9 mouse cellular contexts compared by ENCODE assay signal in the genomic region with DNA sequence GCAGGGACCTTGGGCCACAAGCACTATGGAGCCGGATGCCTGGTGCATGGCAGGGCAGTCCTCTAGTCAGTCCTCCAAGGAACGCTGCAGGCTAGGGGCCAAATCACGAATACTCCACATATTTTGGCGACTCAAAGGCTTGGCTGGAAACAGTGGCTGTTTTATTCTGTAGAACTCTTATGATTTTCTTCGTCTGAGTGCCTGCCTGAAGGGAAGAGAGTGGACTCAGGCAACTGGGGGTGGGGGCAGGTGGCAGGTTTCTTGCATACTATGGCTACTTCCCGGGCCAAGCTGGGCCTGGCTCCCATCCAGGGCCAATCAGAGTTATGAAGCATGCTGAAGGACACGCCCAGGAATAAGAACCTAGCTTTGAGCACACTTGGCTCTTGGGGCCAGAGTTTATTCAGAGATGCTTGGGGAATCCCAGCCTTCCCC. TPM values are rescaled to one million over a fixed set of nuclear protein-coding genes. Genes with fewer than 3 reads are reported as not detected.
DNase-seq lines count a peak whose midpoint lies in the region; ATAC-seq and TF ChIP-seq lines count a peak whose summit lies in the region.
"Had no signal": no experiment of that assay in that cellular context is flagged by ENCODE, and none has a peak within 500 bp of the region (broad histone marks: within the 10 kb centered on the region; RNA-seq: fewer than 3 reads in every experiment).

No protein-coding gene starts in this region.

- no peaks in the 10 kb centered on the region for H3K9me3 ChIP-seq in CH12.LX (replicated peaks; ENCODE audit: low read length)
- H3K9me3 ChIP-seq in heart, embryonic 14.5 days (ENCODE audit: control insufficient read depth, low read length): no peaks in the 10 kb centered on the region
- no peaks in the 10 kb centered on the region for H3K9me3 ChIP-seq in limb, embryonic 14.5 days (ENCODE audit: control insufficient read depth, low read length)

- TF ChIP-seq POLR2A in CH12.LX (IDR thresholded peaks at IDR 0.05; ENCODE audit: low read depth, low read length): peak; percentile 56
- no peak for TF ChIP-seq POLR2A in limb, embryonic 14.5 days (IDR thresholded peaks at IDR 0.05; ENCODE audit: borderline replicate concordance, extremely low read depth, insufficient read depth, insufficient read length)

- H3K27ac ChIP-seq in CH12.LX (ENCODE audit: insufficient read depth, low read depth): peak overlapping the region; percentile 96
- peak overlapping the region; percentile 40 to 48 for H3K27ac ChIP-seq in heart, embryonic 14.5 days (replicated peaks in 1 of 2; ENCODE audit: control insufficient read depth in 1 of 2, insufficient read depth in 1 of 2, low read depth in 2 of 2, low read length in 2 of 2)
- peak overlapping the region; percentile 11; the same call in 1 of the 2 replicates for H3K27ac ChIP-seq in limb, embryonic 14.5 days (replicated peaks; ENCODE audit: low read depth, low read length)
- no peak overlapping the region for H3K27ac ChIP-seq in layer of hippocampus, adult 2 months
- H3K27ac ChIP-seq: liver, embryonic 14.5 days had no signal

- in situ Hi-C loops in CH12.LX (cut with MboI; ENCODE audit: low pct_ligation_motif_present, low pct_unique_long_range_greater_than_20kb, low sequenced_read_pairs): no loop called here

- no peaks in the 10 kb centered on the region for H3K27me3 ChIP-seq in CH12.LX (replicated peaks)
- H3K27me3 ChIP-seq in heart, embryonic 14.5 days (ENCODE audit: control insufficient read depth, insufficient read depth, low read length): no peaks in the 10 kb centered on the region
- H3K27me3 ChIP-seq in limb, embryonic 14.5 days (ENCODE audit: control insufficient read depth, insufficient read depth, low read length): no peaks in the 10 kb centered on the region

- TF ChIP-seq CTCF in CH12.LX (conservative IDR thresholded peaks at IDR 0.05 in 1 of 2, IDR thresholded peaks at IDR 0.05 in 1 of 2; ENCODE audit: low read depth in 2 of 2, low read length in 2 of 2): no peak
- TF ChIP-seq CTCF in layer of hippocampus, adult 2 months (conservative IDR thresholded peaks at IDR 0.05): no peak

- dilution Hi-C loops in CH12.LX (cut with MboI; ENCODE audit: extremely low pct_ligation_motif_present, extremely low pct_unique_long_range_greater_than_20kb, low sequenced_read_pairs): no loop called here

- H3K9ac ChIP-seq in CH12.LX (ENCODE audit: insufficient read depth, low read depth): peak overlapping the region; percentile 34
- no peak overlapping the region for H3K9ac ChIP-seq in heart, embryonic 14.5 days (ENCODE audit: low read length)
- H3K9ac ChIP-seq in limb, embryonic 14.5 days (ENCODE audit: low read depth, low read length, severe bottlenecking): no peak overlapping the region
- H3K9ac ChIP-seq: liver, embryonic 14.5 days had no signal

- peaks cover 0 to 5% of the 10 kb centered on the region in 2 experiments for H3K36me3 ChIP-seq in CH12.LX (replicated peaks in 1 of 2; ENCODE audit: control insufficient read depth in 1 of 2, insufficient read depth in 1 of 2, low read length in 1 of 2)
- peaks cover 5% of the 10 kb centered on the region; the same call in 1 of the 2 replicates for H3K36me3 ChIP-seq in heart, embryonic 14.5 days (ENCODE audit: control insufficient read depth, insufficient read depth, low read length)
- no peaks in the 10 kb centered on the region; the same call in 1 of the 2 replicates for H3K36me3 ChIP-seq in limb, embryonic 14.5 days (ENCODE audit: control insufficient read depth, insufficient read depth, low read length)

- no peak for TF ChIP-seq RAD21 in CH12.LX (IDR thresholded peaks at IDR 0.05; ENCODE audit: low read depth, low read length)

- no peak for TF ChIP-seq EP300 in CH12.LX (IDR thresholded peaks at IDR 0.05; ENCODE audit: low read length)

- DNase-seq in cerebellum, adult 9-10 months: peak; percentile 13
- no peak for DNase-seq in cerebellum, adult 9-11 months
- DNase-seq in CH12.LX (ENCODE audit: extremely low read depth): peak; percentile 92
- DNase-seq in limb, embryonic 14.5 days (ENCODE audit: low spot score): peak; percentile 32
- no peak for DNase-seq in left cerebral cortex, adult 9 months (ENCODE audit: low spot score in 2 of 2)
- DNase-seq in cerebellum, adult 18-20 months: no peak
- no peak for DNase-seq in layer of hippocampus, adult 2 months (ENCODE audit: low spot score in 2 of 2)

- ATAC-seq in heart, embryonic 14.5 days (ENCODE audit: insufficient number of reproducible peaks, insufficient read depth, low FRiP score, low read depth): no peak
- ATAC-seq in limb, embryonic 14.5 days (ENCODE audit: low FRiP score, low read depth): peak; percentile 14; the same call in 1 of the 2 replicates

- WGBS in heart, embryonic 14.5 days: 17% methylated on average over 7 of the region's 7 CpGs
- 47% methylated on average over 7 of the region's 7 CpGs for WGBS in limb, embryonic 14.5 days

- peak overlapping the region in 1 of 3 experiments; percentile 25 for H3K4me3 ChIP-seq in CH12.LX (replicated peaks in 1 of 3; ENCODE audit: low read depth in 2 of 3, low read length in 2 of 3, poor library complexity in 1 of 3)
- no peak overlapping the region for H3K4me3 ChIP-seq in heart, embryonic 14.5 days (ENCODE audit: control insufficient read depth in 1 of 2, insufficient read depth in 1 of 2, low read depth in 1 of 2, low read length in 2 of 2)
- H3K4me3 ChIP-seq in limb, embryonic 14.5 days (replicated peaks; ENCODE audit: low read length): no peak overlapping the region
- H3K4me3 ChIP-seq in layer of hippocampus, adult 2 months: no peak overlapping the region

- peaks cover 53 to 58% of the 10 kb centered on the region in 2 experiments for H3K4me1 ChIP-seq in CH12.LX (ENCODE audit: control insufficient read depth in 1 of 2, insufficient read depth in 2 of 2)
- H3K4me1 ChIP-seq in heart, embryonic 14.5 days (ENCODE audit: control insufficient read depth in 2 of 2, insufficient read depth in 2 of 2, low read length in 2 of 2): peaks cover 34 to 50% of the 10 kb centered on the region in 2 experiments
- H3K4me1 ChIP-seq in limb, embryonic 14.5 days (ENCODE audit: control insufficient read depth, insufficient read depth, low read length): peaks cover 12% of the 10 kb centered on the region

- no peaks in the 10 kb centered on the region for H3K79me2 ChIP-seq in CH12.LX (replicated peaks; ENCODE audit: control insufficient read depth, extremely low read depth, insufficient read depth, poor library complexity, severe bottlenecking)

- peak overlapping the region; percentile 87 for H3K4me2 ChIP-seq in CH12.LX (ENCODE audit: insufficient read depth, low read depth, poor library complexity, severe bottlenecking)
- H3K4me2 ChIP-seq in heart, embryonic 14.5 days (ENCODE audit: low read length): 0 out of 2 replicates have a peak overlapping the region, but pooled peaks have one; percentile 19
- no peak overlapping the region for H3K4me2 ChIP-seq in limb, embryonic 14.5 days (replicated peaks; ENCODE audit: low read depth, low read length, severe bottlenecking)

TF ChIP-seq in CH12.LX, 34 proteins besides CTCF, POLR2A, EP300 and RAD21:
- TF ChIP-seq TBP (conservative IDR thresholded peaks at IDR 0.05; ENCODE audit: low read depth, low read length) (no peak), E2F4 (IDR thresholded peaks at IDR 0.05; ENCODE audit: insufficient replicate concordance, low read depth, low read length) (no peak), CHD2 (IDR thresholded peaks at IDR 0.05; ENCODE audit: low read length) (peak; percentile 82), SIN3A (IDR thresholded peaks at IDR 0.05; ENCODE audit: low read length) (no peak), ELF1 (IDR thresholded peaks at IDR 0.05; ENCODE audit: low read depth, low read length) (peak; percentile 66; the same call in 1 of the 2 replicates), JUN (IDR thresholded peaks at IDR 0.05; ENCODE audit: insufficient read depth, low read depth, low read length) (no peak), ETS1 (conservative IDR thresholded peaks at IDR 0.05; ENCODE audit: low read depth, low read length) (peak; percentile 63), ZC3H11A (IDR thresholded peaks at IDR 0.05; ENCODE audit: low read depth, low read length) (no peak), NELFE (IDR thresholded peaks at IDR 0.05; ENCODE audit: low read depth, low read length) (no peak), JUND (conservative IDR thresholded peaks at IDR 0.05; ENCODE audit: low read depth, low read length) (no peak), IRF4 (IDR thresholded peaks at IDR 0.05; ENCODE audit: low read depth, low read length) (peak; percentile 39; the same call in 1 of the 2 replicates), PAX5 (IDR thresholded peaks at IDR 0.05; ENCODE audit: low read length) (no peak), ZMIZ1 (IDR thresholded peaks at IDR 0.05; ENCODE audit: low read depth, low read length) (no peak), BHLHE40 (IDR thresholded peaks at IDR 0.05; ENCODE audit: low read depth, low read length) (peak; percentile 71), MXI1 (IDR thresholded peaks at IDR 0.05; ENCODE audit: low read depth, low read length) (no peak), SMC3 (IDR thresholded peaks at IDR 0.05; ENCODE audit: low read depth, low read length) (peak; percentile 1; the same call in 1 of the 2 replicates), CHD1 (IDR thresholded peaks at IDR 0.05; ENCODE audit: low read depth, low read length) (no peak), GABPA (IDR thresholded peaks at IDR 0.05; ENCODE audit: insufficient replicate concordance, low read depth, low read length) (no peak), TCF12 (IDR thresholded peaks at IDR 0.05; ENCODE audit: low read depth, low read length) (peak; percentile 56; the same call in 1 of the 2 replicates), MAZ (IDR thresholded peaks at IDR 0.05; ENCODE audit: low read depth, low read length) (peak; percentile 42; the same call in 1 of the 2 replicates)

RNA-seq across cellular contexts. Expression of gene Pdgfa, which starts 27.1 kb away (rescaled TPM):
- 20.3 and 26.5 TPM in 2 replicates for total RNA-seq in CH12.LX (2012; rRNA removed)
- total RNA-seq in CH12.LX (2014; rRNA removed): 24.4 and 30.7 TPM in 2 replicates
- 22.2 and 27.5 TPM in 2 replicates for polyA plus RNA-seq in CH12.LX (2012; ENCODE audit: insufficient read length, low read depth)
- polyA plus RNA-seq in heart, embryonic 14.5 days (2014; fragmentation: Nextera tagmentation; extraction: Ambion mirVana): 51.5 and 53.3 TPM in 2 replicates
- polyA plus RNA-seq in limb, embryonic 14.5 days (2012; rRNA removed): 27.8 and 34.0 TPM in 2 replicates
- polyA plus RNA-seq in limb, embryonic 14.5 days (2014; fragmentation: Nextera tagmentation; extraction: Ambion mirVana): 73.4 and 83.4 TPM in 2 replicates
- total RNA-seq in layer of hippocampus, adult 2 months (2021): 10 to 100 TPM; 37.5 to 41.3 TPM

Comparison
In these comparisons a context has a peak if more than half of its experiments do, and no peak if none do; other contexts are left out.
1. DNase-seq: peak in cerebellum, adult 9-10 months (single experiment), CH12.LX (single experiment) and limb, embryonic 14.5 days (single experiment); none in cerebellum, adult 9-11 months (single experiment), left cerebral cortex, adult 9 months (0 of 2), cerebellum, adult 18-20 months (0 of 2) and layer of hippocampus, adult 2 months (0 of 2).